8 mouse cellular contexts compared by ENCODE assay signal in the genomic region with DNA sequence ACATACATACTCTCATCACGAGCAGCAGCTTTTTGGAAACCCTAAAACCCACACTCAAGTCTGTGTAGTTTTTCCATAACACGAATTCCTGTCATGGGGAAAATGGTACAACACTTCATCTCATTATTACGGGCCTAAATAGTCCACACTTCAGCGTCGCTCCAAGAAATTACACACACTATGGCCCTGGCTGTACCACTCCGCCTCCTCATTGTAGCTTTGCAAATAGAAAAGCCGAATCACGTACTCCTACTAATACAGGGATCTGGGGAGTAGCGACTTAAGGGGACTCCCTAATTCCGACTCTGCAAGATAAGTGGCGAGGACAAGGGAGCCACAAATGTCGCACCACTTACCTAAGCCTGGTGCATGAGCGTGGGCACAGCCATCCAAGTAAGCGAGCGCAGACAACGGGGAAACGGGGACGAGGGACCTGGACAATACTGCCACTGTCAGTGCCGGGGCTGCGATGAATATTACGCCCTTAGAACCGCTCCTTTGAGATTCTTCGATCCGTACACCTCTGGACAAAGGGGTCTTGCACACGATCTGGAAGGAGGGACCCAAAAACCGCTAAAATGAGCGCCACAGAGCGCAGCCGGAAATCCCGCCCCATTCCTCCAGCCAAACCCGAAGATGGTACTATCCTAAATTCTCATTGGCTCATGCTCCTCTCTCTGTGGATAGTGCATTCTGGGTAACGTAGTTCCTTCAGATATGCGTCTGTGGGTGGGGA. TPM values are rescaled to one million over a fixed set of nuclear protein-coding genes. Genes with fewer than 3 reads are reported as not detected.
DNase-seq lines count a peak whose midpoint lies in the region.

A gene (minus strand): TSS at position 609 of the 736 bp plus-strand sequence.

- peak; percentile 29 for DNase-seq in adrenal gland, adult 8-10 months
- peak; percentile 92 for DNase-seq in embryo, embryonic 11 days
- peak; percentile 51 for DNase-seq in gastrocnemius, postnatal 14 days
- peak; percentile 75 for DNase-seq in hindlimb bud, embryonic 11.5 days (ENCODE audit: extremely low spot score, low read depth, low spot score)
- DNase-seq in left cerebral cortex, adult 18-20 months (ENCODE audit: low spot score in 2 of 2), result peak; percentile 69 to 78
- peak; percentile 64 for DNase-seq in lung, postnatal 36 days
- DNase-seq in retina, postnatal 1 day, result peak; percentile 93
- peak; percentile 24 for DNase-seq in urinary bladder, adult 2 months (ENCODE audit: low spot score)

- intact Hi-C loops in gastrocnemius, postnatal 14 days (cut with DNase I; ENCODE audit: low total_unique reads), result no loop called here

RNA-seq across cellular contexts. Expression of the gene that starts here (rescaled TPM):
- 1 to 10 TPM; 2.6 to 5.8 (median 3.6) TPM for total RNA-seq in adrenal gland, adult 8-10 months (2022)
- total RNA-seq in gastrocnemius, postnatal 14 days (2021), result 1 to 10 TPM; 1.5 to 1.6 TPM
- 10 to 100 TPM; 17.4 to 19.0 TPM for total RNA-seq in left cerebral cortex, adult 18-20 months (2021)
- 1.8 and 2.0 TPM in 2 replicates for polyA plus RNA-seq in urinary bladder, adult 2 months (2012; rRNA removed)

Comparison
In these comparisons a context has a peak if more than half of its experiments do, and no peak if none do; other contexts are left out.
1. Peak in every context shown above with its lines: DNase-seq.
2. DNase-seq: peak in every context shown above with its lines; median percentile 93 in retina, postnatal 1 day; 92 in embryo, embryonic 11 days; 75 in hindlimb bud, embryonic 11.5 days; 74 in left cerebral cortex, adult 18-20 months; 64 in lung, postnatal 36 days; 51 in gastrocnemius, postnatal 14 days; 29 in adrenal gland, adult 8-10 months; 24 in urinary bladder, adult 2 months.